Mouse (Mus musculus) forebrain, postnatal 0 days (tissue): Measurements from ENCODE around the gene Odam. TPM values are rescaled to one million over a fixed set of nuclear protein-coding genes. Genes with fewer than 3 reads are reported as not detected.
A peak's percentile ranks its signal among the peaks of the same experiment; 100 is the strongest.

Source experiments
- ATAC-seq: fragments of 200-750 bp; cut with Nextera tagmentation; 2 replicates; pipeline ENCODE4 v1.8.0; 2017; ENCODE audit warnings: mild to moderate bottlenecking, moderate library complexity
- DNase-seq: peaks from one replicate; pipeline ENCODE4 v3.0.0-alpha.2; 2015
- H3K27ac ChIP-seq: fragments of 300-500 bp; sonication (generic); 2 replicates; pipeline ENCODE4 v1.5.1; 2014; ENCODE audit warnings: low read depth, mild to moderate bottlenecking, antibody characterized with exemption, low read length, moderate library complexity, mixed read lengths
- H3K27me3 ChIP-seq: fragments of 300-500 bp; sonication (generic); 2 replicates; pipeline ENCODE4 v1.6.1; 2014; ENCODE audit warnings: mild to moderate bottlenecking, low read length, mixed read lengths; ENCODE audit not compliant: insufficient read depth
- H3K36me3 ChIP-seq: fragments of 300-500 bp; sonication (generic); 2 replicates; pipeline ENCODE4 v1.6.1; 2014; ENCODE audit warnings: mild to moderate bottlenecking, moderate library complexity; ENCODE audit not compliant: insufficient read depth
- H3K4me1 ChIP-seq: fragments of 300-500 bp; sonication (generic); 2 replicates; pipeline ENCODE4 v1.6.1; 2014; ENCODE audit warnings: antibody characterized with exemption; ENCODE audit not compliant: insufficient read depth
- H3K4me2 ChIP-seq: fragments of 300-500 bp; sonication (generic); 2 replicates; pipeline ENCODE4 v1.6.1; 2014; ENCODE audit warnings: low read depth, mild to moderate bottlenecking, moderate library complexity
- H3K4me3 ChIP-seq: fragments of 300-500 bp; sonication (generic); 2 replicates; pipeline ENCODE4 v1.5.1; 2014; ENCODE audit warnings: low read depth, low read length, mixed read lengths
- H3K9ac ChIP-seq: fragments of 300-500 bp; sonication (generic); 2 replicates; pipeline ENCODE4 v1.6.1; 2014; ENCODE audit warnings: mild to moderate bottlenecking
- H3K9me3 ChIP-seq: fragments of 300-500 bp; sonication (generic); 2 replicates; pipeline ENCODE4 v1.6.1; 2016; ENCODE audit warnings: low read length
- CTCF ChIP-seq: sonication (generic); IDR thresholded peaks from 2 replicates; pipeline ENCODE4 v1.5.1; 2016; ENCODE audit warnings: antibody characterized with exemption, control low read depth, low read depth
- WGBS: fragments of 180-500 bp; shearing (Covaris S2); extraction: QIAGEN DNeasy Blood & Tissue Kit; methylation state at CpG from one replicate; pipeline ENCODE4 v1.1.7; 2014; 5-methylcytosine and 5-hydroxymethylcytosine counted together
- polyA plus RNA-seq: library from polyadenylated mRNA; unstranded; fragments of >200 nt; fragmentation: Nextera tagmentation; extraction: Ambion mirVana; gene quantifications from 2 replicates; pipeline ENCODE4 v1.2.1, GENCODE M21; 2015
- total RNA-seq: library from RNA; depleted of rRNA; stranded (reverse); fragments of >200 nt; gene quantifications from 2 replicates; pipeline ENCODE4 v1.2.3, GENCODE M21; 2014; rRNA removed

Gene Odam
- total RNA-seq, result 0.29 TPM in 1 of 2 replicates, not detected in the other
- polyA plus RNA-seq, result not detected in 2 replicates

DNA sequence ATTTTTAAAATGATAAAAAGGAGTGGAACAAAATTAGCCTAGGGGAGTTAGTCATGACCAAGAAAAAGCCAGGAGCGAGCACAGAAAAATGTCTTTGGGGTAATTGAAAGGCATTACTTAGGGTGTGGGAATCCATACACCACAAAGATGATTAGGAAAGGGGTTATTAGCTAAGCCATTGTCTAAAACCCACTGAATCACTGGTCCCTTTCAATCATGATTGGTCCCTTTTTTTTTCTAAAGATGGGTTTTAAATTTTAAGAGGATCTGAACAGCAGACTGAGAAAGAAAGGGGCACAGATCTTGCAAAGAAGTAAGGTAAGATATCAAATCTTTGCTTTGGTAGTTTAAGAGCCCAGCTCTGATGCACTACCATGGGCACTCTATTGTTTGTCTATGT lies at the start of gene Odam:
TSS of gene Odam (plus strand) at position 301 of the 400 bp plus-strand sequence.
- H3K27ac ChIP-seq, result no peak within 1 kb of the TSS
- H3K36me3 ChIP-seq, result no peaks in the 10 kb centered on the region
- H3K4me1 ChIP-seq, result no peaks in the 10 kb centered on the region
- no peak within 1 kb of the TSS for H3K4me3 ChIP-seq
- 67% methylated on average over 1 of the region's 1 CpGs for WGBS
- H3K9me3 ChIP-seq, result no peaks in the 10 kb centered on the region
- H3K27me3 ChIP-seq, result no peaks in the 10 kb centered on the region
- H3K9ac ChIP-seq, result no peak within 1 kb of the TSS
- ATAC-seq (no peak), DNase-seq (no peak)
- no peak for TF ChIP-seq CTCF
- no peak within 1 kb of the TSS for H3K4me2 ChIP-seq

DNA sequence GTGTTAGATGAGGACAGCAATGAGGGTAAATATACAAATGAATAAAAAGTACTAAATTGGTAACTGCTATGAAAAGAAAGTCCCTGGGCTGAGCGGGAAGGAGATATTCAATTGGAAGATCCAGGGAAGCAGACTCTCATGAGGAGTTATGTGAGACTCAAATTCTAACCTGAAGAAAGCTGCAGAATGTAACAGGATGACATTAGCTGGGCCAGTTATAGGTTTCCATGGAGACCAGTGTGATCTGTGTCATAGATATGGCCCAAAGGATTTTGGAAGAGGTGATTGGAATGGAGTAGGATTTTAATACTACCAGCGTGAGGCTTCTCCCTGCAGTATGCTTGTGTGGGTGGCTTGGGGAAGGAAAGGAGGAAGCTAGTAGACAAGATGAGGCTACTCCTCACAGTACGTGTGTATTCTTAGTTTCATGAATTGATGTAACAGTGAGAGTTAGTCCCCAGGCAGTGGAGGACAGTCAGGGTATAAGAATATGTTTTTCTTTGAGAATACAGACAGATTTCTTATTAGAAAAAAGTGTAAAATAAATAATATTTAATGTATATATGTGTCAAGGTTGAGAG lies 29.6 kb upstream of the Odam start:
- no peak for ATAC-seq
- no peak for TF ChIP-seq CTCF
- no peak overlapping the region for H3K9ac ChIP-seq
- 78% methylated on average over 3 of the region's 3 CpGs for WGBS
- no peak overlapping the region for H3K4me2 ChIP-seq
- no peaks in the 10 kb centered on the region for H3K36me3 ChIP-seq
- H3K4me3 ChIP-seq, result no peak overlapping the region
- H3K27me3 ChIP-seq, result no peaks in the 10 kb centered on the region
- no peaks in the 10 kb centered on the region for H3K4me1 ChIP-seq
- no peaks in the 10 kb centered on the region for H3K9me3 ChIP-seq
- no peak overlapping the region for H3K27ac ChIP-seq
- DNase-seq, result no peak

DNA sequence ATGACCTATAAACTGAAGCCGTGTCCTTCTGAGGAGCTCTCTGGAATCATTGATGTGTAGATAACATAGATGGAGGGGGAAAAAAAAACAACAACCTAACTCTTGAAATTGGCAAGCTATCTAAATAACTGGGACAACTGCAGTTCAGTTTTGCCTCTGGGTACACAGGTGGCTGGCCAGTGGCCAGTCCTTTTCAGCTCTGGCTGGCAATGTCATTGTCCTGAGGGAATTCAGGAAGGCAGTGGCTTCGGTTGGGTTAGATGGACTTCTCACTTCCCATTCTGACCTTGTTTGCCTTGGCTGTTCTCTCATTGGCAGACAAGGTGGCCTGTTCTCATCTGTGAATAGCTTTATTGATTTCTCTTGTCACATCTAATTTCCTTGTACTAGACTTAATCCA lies 14.7 kb upstream of the Odam start:
- DNase-seq (no peak), ATAC-seq (no peak)
- H3K27me3 ChIP-seq, result no peaks in the 10 kb centered on the region
- 56% methylated on average over 2 of the region's 2 CpGs for WGBS
- no peaks in the 10 kb centered on the region for H3K36me3 ChIP-seq
- no peak overlapping the region for H3K4me3 ChIP-seq
- H3K9ac ChIP-seq, result no peak overlapping the region
- no peak overlapping the region for H3K4me2 ChIP-seq
- H3K27ac ChIP-seq, result no peak overlapping the region
- no peak for TF ChIP-seq CTCF
- H3K4me1 ChIP-seq, result no peaks in the 10 kb centered on the region
- H3K9me3 ChIP-seq, result no peaks in the 10 kb centered on the region

DNA sequence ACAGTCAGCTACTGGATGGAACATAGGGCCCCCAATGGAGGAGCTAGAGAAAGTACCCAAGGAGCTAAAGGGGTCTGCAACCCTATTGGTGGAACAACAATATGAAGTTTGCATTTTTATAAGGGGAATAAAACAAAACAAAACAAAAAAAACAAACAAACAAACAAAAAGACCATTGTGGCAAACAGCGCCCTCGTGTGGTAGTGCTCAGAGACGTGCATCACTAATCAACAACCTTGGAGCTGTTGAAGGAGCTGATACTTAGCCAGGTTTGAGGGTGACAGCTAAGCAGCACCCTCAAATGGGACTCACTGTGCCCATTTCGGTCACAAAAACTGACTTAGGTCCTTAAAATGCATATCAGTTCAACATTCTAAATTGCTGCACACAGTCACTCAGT lies 13.4 kb upstream of the Odam start:
- no peak for DNase-seq

DNA sequence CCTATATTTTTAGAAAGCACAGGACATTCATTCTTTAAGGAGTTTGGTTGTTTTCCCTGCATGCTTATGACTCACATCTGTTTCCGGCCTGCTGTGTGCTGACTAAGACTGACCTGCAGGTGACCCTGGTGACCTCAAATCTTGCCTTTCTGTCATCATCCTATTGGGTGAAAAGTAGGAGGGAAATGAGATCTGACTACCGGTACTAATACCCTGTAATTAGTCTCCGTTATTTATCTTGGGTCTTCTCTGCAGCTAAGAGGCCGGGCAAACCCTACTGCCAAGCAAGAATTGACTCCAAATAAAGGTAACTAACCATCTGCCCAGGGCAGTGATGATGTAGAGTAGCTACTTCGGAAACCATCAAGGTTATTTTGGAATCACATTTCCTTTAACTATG lies 40.5 kb downstream of the Odam start, which contains the start of gene Csn3:
TSS of gene Csn3 (plus strand) at position 208 of the 400 bp plus-strand sequence.
- no peaks in the 10 kb centered on the region for H3K27me3 ChIP-seq
- ATAC-seq (no peak), DNase-seq (no peak)
- no peaks in the 10 kb centered on the region for H3K9me3 ChIP-seq
- H3K4me1 ChIP-seq, result no peaks in the 10 kb centered on the region
- no peak within 1 kb of the TSS for H3K9ac ChIP-seq
- no peak within 1 kb of the TSS for H3K4me2 ChIP-seq
- no peaks in the 10 kb centered on the region for H3K36me3 ChIP-seq
- no peak for TF ChIP-seq CTCF
- no peak within 1 kb of the TSS for H3K27ac ChIP-seq
- 31% methylated on average over 5 of the region's 5 CpGs for WGBS
- H3K4me3 ChIP-seq, result no peak within 1 kb of the TSS

More for the DNA sequence above, 13.4 kb upstream of the Odam start:
- no peak for ATAC-seq
- Histone ChIP-seq H3K36me3 (no peaks in the 10 kb centered on the region), H3K9me3 (no peaks in the 10 kb centered on the region), H3K9ac (no peak overlapping the region), H3K4me1 (no peaks in the 10 kb centered on the region), H3K4me3 (no peak overlapping the region), H3K27me3 (no peaks in the 10 kb centered on the region), H3K27ac (no peak overlapping the region), H3K4me2 (no peak overlapping the region)
- TF ChIP-seq CTCF, result peak; percentile 37; the same call in 1 of the 2 replicates
- WGBS, result 45% methylated on average over 4 of the region's 4 CpGs

DNA sequence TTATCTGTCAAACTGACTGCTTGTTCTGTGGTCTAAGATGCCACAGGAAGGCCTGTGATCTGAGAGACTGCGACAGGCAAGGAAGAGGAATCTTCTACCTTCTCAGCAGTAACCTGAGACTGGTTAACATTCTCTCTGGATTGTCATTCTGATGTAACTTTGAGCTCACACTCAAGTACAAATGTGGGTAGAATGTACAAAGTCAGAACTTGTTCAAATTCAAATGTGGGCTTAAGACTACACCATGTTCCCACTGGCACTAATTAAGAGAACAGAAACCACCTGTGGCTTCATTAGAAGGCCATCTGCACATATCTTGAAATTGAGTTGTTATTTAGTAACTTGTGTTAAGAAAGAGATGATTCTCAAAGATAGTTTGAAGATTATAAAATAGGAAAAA lies 46.8 kb downstream of the Odam start:
- no peak overlapping the region for H3K9ac ChIP-seq
- ATAC-seq, result no peak

DNA sequence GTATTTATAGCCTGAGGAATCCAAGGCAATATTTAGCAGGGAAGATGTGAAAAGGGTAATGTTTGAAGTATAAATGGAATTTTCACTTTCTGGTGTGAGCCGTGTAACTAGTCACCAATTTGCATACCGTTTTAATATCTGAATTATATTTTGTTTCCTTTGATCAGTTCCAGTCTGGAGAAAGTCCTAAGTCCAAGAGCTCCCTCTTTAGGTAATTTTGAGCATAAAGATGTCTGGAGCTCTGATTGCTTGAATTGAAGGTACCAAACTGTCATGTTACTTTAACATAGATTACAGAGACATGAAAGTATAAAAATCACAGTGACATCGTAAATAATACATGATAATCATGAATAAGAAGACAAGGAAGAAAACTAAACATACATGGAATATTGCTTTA lies 55.9 kb downstream of the Odam start:
- H3K4me3 ChIP-seq, result no peak overlapping the region
- DNase-seq (peak; percentile 14), ATAC-seq (peak; percentile 40; the same call in 1 of the 2 replicates)

More for the DNA sequence above, 46.8 kb downstream of the Odam start:
- TF ChIP-seq CTCF, result no peak
- Histone ChIP-seq H3K4me2 (no peak overlapping the region), H3K4me1 (no peaks in the 10 kb centered on the region), H3K36me3 (no peaks in the 10 kb centered on the region), H3K27ac (no peak overlapping the region), H3K27me3 (no peaks in the 10 kb centered on the region), H3K4me3 (no peak overlapping the region), H3K9me3 (no peaks in the 10 kb centered on the region)
- DNase-seq, result no peak
- 65% methylated on average over 1 of the region's 1 CpGs for WGBS

More for the DNA sequence above, 55.9 kb downstream of the Odam start:
- Histone ChIP-seq H3K27me3 (no peaks in the 10 kb centered on the region), H3K9ac (no peak overlapping the region), H3K36me3 (no peaks in the 10 kb centered on the region), H3K4me1 (no peaks in the 10 kb centered on the region), H3K9me3 (no peaks in the 10 kb centered on the region), H3K27ac (no peak overlapping the region), H3K4me2 (no peak overlapping the region)
- WGBS, result 43% methylated on average over 3 of the region's 3 CpGs
- peak; percentile 51 for TF ChIP-seq CTCF
